Mouse (Mus musculus): Measurements from ENCODE around the gene Slc35e4. TPM values are rescaled to one million over a fixed set of nuclear protein-coding genes. Genes with fewer than 3 reads are reported as not detected.

Slc35e4 gene
- 11.4 and 11.6 TPM in 2 replicates for polyA plus RNA-seq (2015; fragmentation: Nextera tagmentation; extraction: Ambion mirVana)

DNA sequence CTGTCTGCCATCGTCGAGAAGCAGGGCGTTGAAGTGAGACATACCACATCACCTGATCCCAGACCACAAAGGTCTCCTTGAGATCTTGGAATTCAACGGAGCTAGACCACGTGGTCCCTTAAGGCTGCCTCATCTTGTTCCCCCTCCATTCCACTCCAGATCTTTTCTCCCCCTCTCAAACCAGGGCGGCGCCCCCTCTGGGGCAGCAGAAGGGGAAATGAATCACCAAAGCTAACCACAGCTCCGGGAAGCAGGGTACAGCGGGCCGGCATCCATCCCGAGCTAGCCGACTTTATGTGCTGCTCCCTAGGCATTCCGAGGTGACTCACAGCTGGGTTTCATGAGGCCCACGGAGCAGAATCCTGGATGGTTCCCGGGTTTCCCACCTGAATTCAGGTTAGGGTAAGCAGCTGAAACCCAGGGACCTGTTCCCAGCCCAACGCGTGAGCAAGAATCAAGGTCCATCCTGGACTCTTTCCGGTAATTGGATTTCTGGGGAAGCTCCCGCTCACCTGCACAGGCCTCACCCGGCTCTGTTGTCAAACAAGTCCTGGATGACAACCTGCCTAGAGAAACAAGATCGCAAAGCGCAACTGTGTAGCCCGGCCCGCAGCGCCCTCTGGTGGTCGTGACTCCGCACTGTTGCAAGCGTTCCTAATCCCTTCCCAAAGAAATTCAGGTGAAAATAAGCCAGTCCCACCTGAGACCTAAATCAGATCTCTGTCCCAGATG is at the start of gene Slc35e4:
Gene Slc35e4 (minus strand): TSS at position 556 of the 732 bp plus-strand sequence.

DNA sequence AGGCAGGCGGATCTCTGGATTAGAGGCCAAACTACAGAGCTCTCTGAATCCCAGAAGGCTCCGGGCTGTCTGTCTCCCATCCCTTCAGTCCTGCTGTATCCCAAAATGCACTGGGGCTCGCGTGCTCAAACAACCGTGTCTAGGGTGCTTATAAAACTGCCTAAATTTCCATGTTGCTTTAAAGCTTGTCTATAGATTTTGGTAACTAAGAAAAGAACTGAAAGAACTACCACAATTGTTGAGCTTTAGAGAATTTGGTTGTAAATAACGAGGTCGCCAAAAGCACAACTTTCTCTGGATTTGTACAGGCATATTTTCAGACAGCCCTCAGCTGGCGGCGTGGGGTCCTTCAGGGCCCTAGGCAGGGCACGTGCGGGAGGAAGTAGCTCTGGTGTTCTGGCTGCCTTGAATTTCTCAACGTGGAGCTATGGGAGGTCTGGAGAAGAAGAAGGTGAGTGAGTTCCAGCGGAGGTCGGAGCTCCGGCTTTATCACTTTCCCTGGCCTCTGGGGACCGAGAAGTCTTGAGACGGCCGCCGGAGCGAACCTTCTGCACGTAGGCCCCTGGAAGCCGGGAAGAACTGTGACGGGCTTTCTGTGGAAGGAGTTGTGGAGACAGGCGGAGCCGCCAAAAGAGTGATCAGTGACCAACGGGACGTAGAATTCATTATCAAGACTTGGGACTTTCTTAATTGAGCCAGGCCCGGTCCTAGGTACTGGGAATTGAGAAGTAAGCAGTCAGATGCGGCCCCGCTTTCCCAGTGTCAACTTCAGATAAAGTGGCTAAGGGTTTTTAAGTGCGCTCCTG is 49.3 kb upstream of the Slc35e4 start, which contains the start of gene Pes1:
Gene Pes1 (plus strand): TSS at position 366 of the 806 bp plus-strand sequence.

DNA sequence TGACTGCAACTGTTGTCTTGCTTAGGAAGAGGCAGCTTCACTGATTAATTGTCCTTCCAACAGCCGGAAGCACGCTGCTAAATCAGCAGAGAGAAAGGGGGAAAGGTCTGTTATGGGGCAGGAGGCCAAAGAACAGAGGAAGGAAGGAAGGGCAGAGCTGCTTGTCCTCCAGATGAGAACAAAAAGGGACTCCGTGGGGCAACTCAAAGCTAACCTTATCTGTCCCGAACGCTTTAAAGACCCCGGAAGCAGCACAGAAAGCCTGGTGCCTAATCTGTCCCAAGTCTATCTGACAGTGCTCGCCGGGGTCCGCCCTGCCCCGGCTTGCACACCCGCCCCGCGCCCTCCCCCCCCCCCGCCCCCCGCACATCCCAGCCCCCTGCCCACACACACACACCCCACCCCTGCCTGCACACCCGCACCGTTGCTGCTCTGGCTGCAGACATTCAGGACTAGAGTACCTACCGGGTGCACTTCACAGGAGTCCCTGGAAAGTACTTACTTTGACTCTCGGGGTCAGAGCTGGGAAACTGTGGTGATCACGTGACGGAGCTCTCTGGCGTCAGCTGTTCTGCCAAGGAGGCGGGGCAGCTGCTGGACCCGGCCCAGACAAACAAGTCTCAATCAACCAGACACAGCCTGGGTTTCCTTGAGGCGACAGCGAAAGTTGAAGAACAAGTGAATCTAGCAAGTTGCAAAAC is 17.2 kb upstream of the Slc35e4 start, which contains the start of gene Tcn2:
Gene Tcn2 (minus strand): TSS at position 649 of the 701 bp plus-strand sequence.

DNA sequence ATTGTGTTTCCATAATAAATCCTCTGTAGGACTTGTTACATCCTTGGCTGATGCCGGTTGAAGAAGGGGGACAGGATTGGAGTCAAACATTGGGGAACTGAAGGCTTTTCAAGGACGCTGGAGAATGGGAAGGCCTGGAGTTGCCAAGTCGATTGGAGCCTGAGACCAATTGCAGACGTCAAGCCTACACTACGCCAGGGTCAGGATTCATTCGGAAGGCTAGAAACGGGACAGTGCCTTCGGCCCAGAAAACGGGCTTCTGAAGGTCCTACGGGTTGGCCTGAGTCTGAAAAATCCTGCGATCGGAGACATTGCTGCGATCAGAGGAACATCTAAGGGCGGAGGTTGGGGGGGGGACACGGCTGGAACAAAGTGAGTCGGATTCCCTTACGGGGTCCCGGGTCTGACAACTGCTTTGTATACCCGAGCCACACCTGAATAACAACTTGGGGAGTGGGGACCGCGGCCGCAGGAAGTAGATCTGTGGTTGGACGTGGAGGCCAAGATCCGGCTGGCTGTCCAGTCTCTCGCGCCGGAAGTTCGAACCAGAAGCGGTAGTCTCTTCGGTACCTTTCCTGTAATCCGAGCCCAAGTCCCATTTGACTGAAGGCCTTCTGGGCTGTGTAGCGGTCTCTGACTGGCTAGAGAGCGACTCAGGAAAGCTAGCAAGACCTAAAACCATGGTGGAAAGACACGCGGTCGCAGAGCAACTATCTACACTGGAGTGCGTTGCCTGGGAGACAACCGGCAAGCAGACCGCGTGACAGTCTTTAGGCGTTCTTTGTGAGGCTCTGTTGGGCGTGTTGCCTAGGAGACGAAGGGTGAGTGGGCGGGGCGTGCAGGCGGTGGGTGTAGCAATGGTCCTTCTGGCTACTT is 19.8 kb downstream of the Slc35e4 start, which contains the start of the genes 4921536K21Rik and Dusp18:
Gene 4921536K21Rik (minus strand): TSS at position 693 of the 876 bp plus-strand sequence.
Gene Dusp18 (plus strand): TSS at position 835 of the 876 bp plus-strand sequence.

DNA sequence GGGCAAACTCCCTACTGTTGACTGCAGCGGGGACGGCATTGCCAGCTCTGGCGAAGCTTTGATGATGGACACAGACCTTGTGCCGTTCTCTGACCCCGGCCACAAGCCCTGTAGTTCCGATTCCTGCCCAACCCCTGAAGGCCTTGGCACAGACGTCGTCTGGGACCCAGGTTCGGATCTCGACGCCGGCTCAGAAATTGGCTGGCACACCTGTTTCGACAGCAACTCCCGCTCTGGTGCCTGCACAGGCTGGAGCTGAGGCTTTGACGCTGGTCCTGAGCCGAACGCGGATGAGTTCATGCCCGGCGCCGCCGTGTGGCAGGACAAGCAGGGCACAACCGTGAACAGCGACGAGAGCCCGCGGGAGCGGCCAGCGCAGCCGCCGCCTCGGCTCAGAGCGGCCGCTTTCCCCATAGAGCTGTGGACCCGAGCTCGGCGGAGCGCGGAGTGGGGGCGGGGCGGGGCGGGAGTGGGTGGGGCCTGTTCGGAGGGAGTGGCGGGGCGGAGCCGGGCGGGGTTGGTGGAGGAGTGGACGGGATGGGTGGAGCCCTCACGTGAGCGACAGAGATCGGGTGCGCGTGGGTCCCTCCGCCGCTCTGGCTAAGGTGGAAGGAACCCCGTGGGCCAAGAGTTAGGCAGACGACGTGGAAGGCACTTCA is 50.9 kb downstream of the Slc35e4 start, which contains the start of gene Osbp2:
Gene Osbp2 (minus strand): TSS at position 450 of the 659 bp plus-strand sequence.

Other genes with a start within 250 kb of the Slc35e4 start
- 0.37 TPM in 2 replicates for gene Osbp2, start 50.8 kb downstream of the Slc35e4 start, polyA plus RNA-seq (2015; fragmentation: Nextera tagmentation; extraction: Ambion mirVana)
- gene 4921536K21Rik, start 19.6 kb downstream of the Slc35e4 start, polyA plus RNA-seq (2015; fragmentation: Nextera tagmentation; extraction: Ambion mirVana): 0.10 and 0.15 TPM in 2 replicates
- 4.0 and 4.6 TPM in 2 replicates for gene Dusp18, start 19.4 kb downstream of the Slc35e4 start, polyA plus RNA-seq (2015; fragmentation: Nextera tagmentation; extraction: Ambion mirVana)
- gene Tcn2, start 17.5 kb upstream of the Slc35e4 start, polyA plus RNA-seq (2015; fragmentation: Nextera tagmentation; extraction: Ambion mirVana): 40.2 and 56.6 TPM in 2 replicates
- 35.7 and 36.6 TPM in 2 replicates for gene Pes1, start 49.3 kb upstream of the Slc35e4 start, polyA plus RNA-seq (2015; fragmentation: Nextera tagmentation; extraction: Ambion mirVana)
- gene 4930556J24Rik, start 62.1 kb upstream of the Slc35e4 start, polyA plus RNA-seq (2015; fragmentation: Nextera tagmentation; extraction: Ambion mirVana): not detected in 2 replicates
- gene Gal3st1, start 69.0 kb upstream of the Slc35e4 start, polyA plus RNA-seq (2015; fragmentation: Nextera tagmentation; extraction: Ambion mirVana): 4.0 and 4.8 TPM in 2 replicates
- gene Sec14l4, start 116.8 kb upstream of the Slc35e4 start, polyA plus RNA-seq (2015; fragmentation: Nextera tagmentation; extraction: Ambion mirVana): 0.10 and 0.60 TPM in 2 replicates
- not detected in 2 replicates for gene Sec14l3, start 150.2 kb upstream of the Slc35e4 start, polyA plus RNA-seq (2015; fragmentation: Nextera tagmentation; extraction: Ambion mirVana)
- 16.6 and 19.9 TPM in 2 replicates for gene Mtfp1, start 180.8 kb upstream of the Slc35e4 start, polyA plus RNA-seq (2015; fragmentation: Nextera tagmentation; extraction: Ambion mirVana)
- gene Sec14l2, start 208.8 kb upstream of the Slc35e4 start, polyA plus RNA-seq (2015; fragmentation: Nextera tagmentation; extraction: Ambion mirVana): 0.85 and 1.1 TPM in 2 replicates
- gene Rnf215, start 220.5 kb upstream of the Slc35e4 start, polyA plus RNA-seq (2015; fragmentation: Nextera tagmentation; extraction: Ambion mirVana): 13.5 and 15.0 TPM in 2 replicates
- 3.8 and 4.2 TPM in 2 replicates for gene Ccdc157, start 245.6 kb upstream of the Slc35e4 start, polyA plus RNA-seq (2015; fragmentation: Nextera tagmentation; extraction: Ambion mirVana)
- gene Sf3a1, start 245.7 kb upstream of the Slc35e4 start, polyA plus RNA-seq (2015; fragmentation: Nextera tagmentation; extraction: Ambion mirVana): 16.0 and 18.1 TPM in 2 replicates